Mouse (Mus musculus): ENCODE data around the gene Nudcd2. TPM values are rescaled to one million over a fixed set of nuclear protein-coding genes. Genes with fewer than 3 reads are reported as not detected.

Nudcd2 gene
- total RNA-seq, 2 experiments from 2014 or later: 9.9 to 14.0 TPM

DNA sequence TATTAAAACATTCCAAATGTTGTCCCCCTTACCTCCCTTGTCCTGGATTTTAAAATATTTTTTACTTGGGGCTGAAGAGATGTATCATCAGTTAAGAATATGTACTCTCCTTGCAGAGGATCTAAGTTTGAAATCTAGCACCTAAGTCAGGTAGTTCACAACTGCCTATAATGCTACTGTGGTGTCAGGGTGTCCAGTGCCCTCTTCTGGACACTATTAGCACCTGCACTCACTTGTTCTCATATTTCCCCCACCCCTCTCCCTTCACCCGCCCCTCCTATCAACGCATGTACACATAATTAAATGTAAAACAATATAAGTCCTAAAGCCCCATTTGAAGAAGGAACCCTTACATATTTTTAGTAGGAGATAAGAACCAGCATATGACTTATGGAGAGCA is 29.9 kb downstream of the Nudcd2 start:
- DNase-seq: no peak
- TF ChIP-seq CTCF (IDR thresholded peaks at IDR 0.05): peak; percentile 87
- intact Hi-C loops (cut with DNase I): loop anchor here (5.0 kb wide), 2 partner anchors 86 to 161 kb away; no protein-coding TSS in a partner anchor
- no peak overlapping the region for H3K27ac ChIP-seq
- no peak overlapping the region for H3K4me3 ChIP-seq

DNA sequence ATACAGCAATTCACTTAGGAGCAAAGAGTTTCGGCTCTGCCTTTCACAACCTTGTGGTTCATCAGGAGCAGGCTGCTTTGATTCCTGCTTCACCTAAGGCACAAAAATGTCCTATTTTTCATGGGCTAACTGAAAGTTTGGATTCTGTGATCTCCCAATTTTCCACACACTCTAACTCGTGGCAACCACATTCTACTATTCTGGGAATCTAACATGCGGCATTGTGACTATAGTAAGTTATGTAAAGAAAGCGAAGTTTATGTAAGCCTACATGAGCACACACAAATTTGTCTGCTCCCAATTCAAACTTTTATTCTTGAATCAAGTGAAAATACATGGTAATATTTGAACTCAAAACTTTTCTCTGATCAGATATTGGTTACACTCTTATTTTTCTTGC is 31.2 kb downstream of the Nudcd2 start:
- no peak for TF ChIP-seq CTCF (IDR thresholded peaks at IDR 0.05)
- Histone ChIP-seq H3K27ac (no peak overlapping the region), H3K4me3 (no peak overlapping the region)
- DNase-seq: no peak
- intact Hi-C loops (cut with DNase I): loop anchor here (5.0 kb wide), 2 partner anchors 87 to 162 kb away; no protein-coding TSS in a partner anchor

- peak overlapping the region; percentile 32; the same call in 1 of the 2 replicates for H3K4me3 ChIP-seq
- no peak overlapping the region for H3K27ac ChIP-seq
- TF ChIP-seq CTCF (IDR thresholded peaks at IDR 0.05): peak; percentile 84
- intact Hi-C loops (cut with DNase I): no loop called here
- DNase-seq: no peak
These were observed 42.1 kb downstream of the Nudcd2 start for GRCm38 (mm10) chr11:40775315-40776269.

DNA sequence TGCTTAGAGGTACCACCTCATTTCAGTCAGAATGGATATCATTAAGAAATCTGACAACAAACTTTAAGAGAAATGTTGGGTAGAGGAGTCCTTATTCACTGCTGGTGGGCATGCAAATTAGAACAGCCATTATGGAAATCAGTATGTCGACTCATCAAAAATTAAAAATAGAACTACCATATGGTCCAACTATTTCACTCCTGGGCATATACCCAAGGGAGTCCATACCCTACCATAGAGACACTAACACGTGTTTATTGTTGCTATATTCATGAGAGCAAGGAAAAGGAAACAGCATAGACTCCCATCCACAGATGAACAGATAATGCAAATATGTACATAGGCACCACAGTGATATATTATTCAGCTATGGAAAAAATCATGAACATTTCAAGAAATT is 48.4 kb downstream of the Nudcd2 start:
- intact Hi-C loops (cut with DNase I): no loop called here
- H3K4me3 ChIP-seq: no peak overlapping the region
- TF ChIP-seq CTCF (IDR thresholded peaks at IDR 0.05): no peak
- DNase-seq: no peak
- H3K27ac ChIP-seq: no peak overlapping the region

GRCm38 (mm10) chr11:40783346-40783745 is 49.9 kb downstream of the Nudcd2 start:
- TF ChIP-seq CTCF (IDR thresholded peaks at IDR 0.05): no peak
- H3K4me3 ChIP-seq: no peak overlapping the region
- no peak for DNase-seq
- intact Hi-C loops (cut with DNase I): no loop called here
- no peak overlapping the region for H3K27ac ChIP-seq

DNA sequence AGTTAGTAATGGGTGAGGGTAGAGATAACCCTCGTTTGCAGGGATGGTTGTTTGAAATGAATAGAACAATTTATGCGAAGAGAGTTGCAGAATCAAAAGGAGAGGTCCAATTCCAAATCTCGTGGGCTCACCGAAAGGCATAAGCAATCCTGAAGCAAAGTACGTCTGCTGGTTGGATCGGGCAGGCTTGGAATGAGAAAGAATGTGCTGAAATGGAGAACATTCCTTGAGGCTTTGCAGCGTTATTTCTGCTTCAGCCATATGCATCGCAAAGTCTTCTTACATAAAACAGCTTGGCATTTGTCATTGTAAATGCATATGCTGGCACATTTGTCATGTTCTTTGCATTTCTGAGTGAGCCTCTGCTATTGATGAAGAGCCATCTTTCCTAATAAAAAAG is 50.9 kb downstream of the Nudcd2 start:
- DNase-seq: no peak

GRCm38 (mm10) chr11:40786900-40787299 is 53.4 kb downstream of the Nudcd2 start:
- H3K27ac ChIP-seq: no peak overlapping the region
- DNase-seq: no peak
- no peak for TF ChIP-seq CTCF (IDR thresholded peaks at IDR 0.05)
- H3K4me3 ChIP-seq: no peak overlapping the region
- intact Hi-C loops (cut with DNase I): no loop called here

More for the DNA sequence above, 50.9 kb downstream of the Nudcd2 start:
- Histone ChIP-seq H3K4me3 (no peak overlapping the region), H3K27ac (no peak overlapping the region)
- no peak for TF ChIP-seq CTCF (IDR thresholded peaks at IDR 0.05)
- intact Hi-C loops (cut with DNase I): no loop called here

Other genes with a start within 250 kb of the Nudcd2 start
- gene Mat2b, start 38.5 kb upstream of the Nudcd2 start, total RNA-seq (2021): 10 to 100 TPM; 57.9 to 61.8 TPM
- under 1 TPM in 1 of 2 experiments, not detected in 1; 0.08 TPM for gene Hmmr, start 245 bp upstream of the Nudcd2 start, total RNA-seq (2021)
- 100 to 1,000 TPM; 643 to 672 TPM for gene Ccng1, start 21.6 kb downstream of the Nudcd2 start, total RNA-seq (2021)